Comparison of ENCODE assay signal across 7 mouse cellular contexts in the genomic region with DNA sequence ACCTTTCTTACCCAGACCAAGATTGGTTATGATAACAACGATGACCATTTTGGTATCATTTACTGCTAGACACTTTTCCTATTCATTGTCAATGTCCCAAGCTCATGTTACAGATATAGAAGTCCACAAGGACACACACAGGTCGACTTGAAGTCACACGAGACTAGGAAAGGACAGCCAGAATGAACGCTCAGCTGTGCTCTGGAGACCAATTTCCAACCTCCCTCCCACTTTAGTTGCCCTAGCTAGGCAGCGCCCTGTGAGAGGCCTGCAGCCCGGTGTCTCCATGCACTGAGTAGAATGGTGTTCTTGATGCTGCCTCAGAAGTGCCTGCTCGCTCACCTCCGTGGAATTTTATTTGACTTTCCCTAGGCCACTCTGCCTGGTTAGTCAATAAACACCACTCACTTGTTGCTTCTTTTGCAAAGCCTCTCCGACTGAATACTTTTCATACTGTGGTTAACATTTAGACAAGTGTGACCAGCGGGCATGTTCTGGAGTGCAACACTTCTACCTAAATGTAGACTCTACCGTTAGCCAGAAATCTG. TPM values are rescaled to one million over a fixed set of nuclear protein-coding genes. Genes with fewer than 3 reads are reported as not detected.
DNase-seq lines count a peak whose midpoint lies in the region; ATAC-seq and TF ChIP-seq lines count a peak whose summit lies in the region.
"Not testable (repeated sequence)": the region's sequence is repeated elsewhere in the genome, so short reads cannot be mapped to it uniquely, and the experiment has no call there.

No protein-coding gene starts in this region.

- TF ChIP-seq CTCF in heart, postnatal 0 days (IDR thresholded peaks at IDR 0.05; ENCODE audit: low read depth); kidney, postnatal 0 days (IDR thresholded peaks at IDR 0.05; ENCODE audit: low read depth); lung, embryonic 14.5 days (IDR thresholded peaks at IDR 0.05; ENCODE audit: low read depth); spleen, adult 2 months (IDR thresholded peaks at IDR 0.05; ENCODE audit: extremely low read depth, insufficient read depth, insufficient read length, insufficient replicate concordance): not testable (repeated sequence)

- H3K27ac ChIP-seq in brown adipose tissue, adult 24 weeks (replicated peaks; ENCODE audit: low read depth, low read length): peak overlapping the region; percentile 91
- peak overlapping the region; percentile 89 for H3K27ac ChIP-seq in heart, postnatal 0 days (ENCODE audit: low read depth)
- 0 out of 2 replicates have a peak overlapping the region, but pooled peaks have one; percentile 15 for H3K27ac ChIP-seq in kidney, postnatal 0 days
- H3K27ac ChIP-seq in lung, embryonic 14.5 days (ENCODE audit: low read depth): peak overlapping the region; percentile 91
- H3K27ac ChIP-seq in spleen, adult 2 months (ENCODE audit: insufficient read depth, low read length): peak overlapping the region; percentile 65

- not testable (repeated sequence) for ATAC-seq in heart, postnatal 0 days (ENCODE audit: insufficient read depth, low read depth); kidney, postnatal 0 days (replicated peaks; ENCODE audit: low FRiP score, low read depth); lung, embryonic 14.5 days (ENCODE audit: insufficient read depth)

- not testable (repeated sequence) for TF ChIP-seq EP300 in heart, postnatal 0 days (IDR thresholded peaks at IDR 0.05; ENCODE audit: low read depth)

- not testable (repeated sequence) for H3K27me3 ChIP-seq in heart, postnatal 0 days (ENCODE audit: control insufficient read depth, insufficient read depth, low read length); kidney, postnatal 0 days (ENCODE audit: insufficient read depth, low read length); lung, embryonic 14.5 days (ENCODE audit: insufficient read depth, low read length); spleen, adult 2 months (ENCODE audit: control insufficient read depth, insufficient read depth, low read length)

- TF ChIP-seq POLR2A in spleen, adult 2 months (IDR thresholded peaks at IDR 0.05; ENCODE audit: low read depth, low read length): not testable (repeated sequence)

- 72% methylated on average over 11 of the region's 11 CpGs for WGBS in heart, postnatal 0 days
- 81% methylated on average over 11 of the region's 11 CpGs for WGBS in kidney, postnatal 0 days
- whole genome bisulfite sequencing in lung, embryonic 14.5 days: 60% methylated on average over 11 of the region's 11 CpGs
- WGBS in spleen, adult 2 months: 86% methylated on average over 11 of the region's 11 CpGs

- H3K4me2 ChIP-seq in heart, postnatal 0 days (ENCODE audit: low read depth, low read length); kidney, postnatal 0 days (ENCODE audit: low read length); lung, embryonic 14.5 days: not testable (repeated sequence)

- not testable (repeated sequence) for H3K9ac ChIP-seq in heart, postnatal 0 days (replicated peaks; ENCODE audit: low read depth, low read length); kidney, postnatal 0 days (ENCODE audit: low read depth, low read length); lung, embryonic 14.5 days

- not testable (repeated sequence) for H3K9me3 ChIP-seq in heart, postnatal 0 days (replicated peaks; ENCODE audit: control insufficient read depth, low read length); kidney, postnatal 0 days (replicated peaks; ENCODE audit: low read length); lung, embryonic 14.5 days (ENCODE audit: low read depth, low read length)

- H3K36me3 ChIP-seq in heart, postnatal 0 days (replicated peaks; ENCODE audit: control insufficient read depth, insufficient read depth, low read length); kidney, postnatal 0 days (ENCODE audit: insufficient read depth, low read length); lung, embryonic 14.5 days (ENCODE audit: insufficient read depth); spleen, adult 2 months (ENCODE audit: control insufficient read depth, insufficient read depth, low read length): not testable (repeated sequence)

- peaks cover 55% of the 10 kb centered on the region for H3K4me1 ChIP-seq in brown adipose tissue, adult 24 weeks (ENCODE audit: control insufficient read depth, insufficient read depth, insufficient read length, low read length)
- H3K4me1 ChIP-seq in heart, postnatal 0 days (ENCODE audit: control insufficient read depth, insufficient read depth): peaks cover 60% of the 10 kb centered on the region
- H3K4me1 ChIP-seq in kidney, postnatal 0 days (replicated peaks; ENCODE audit: insufficient read depth, low read length): not testable (repeated sequence)
- H3K4me1 ChIP-seq in lung, embryonic 14.5 days (ENCODE audit: insufficient read depth): peaks cover 20% of the 10 kb centered on the region
- H3K4me1 ChIP-seq in spleen, adult 2 months (ENCODE audit: control insufficient read depth, insufficient read depth, insufficient read length): peaks cover 52% of the 10 kb centered on the region

- not testable (repeated sequence) for H3K4me3 ChIP-seq in brown adipose tissue, adult 24 weeks (ENCODE audit: insufficient read depth, low read depth, low read length); heart, postnatal 0 days (ENCODE audit: low read depth, low read length); kidney, postnatal 0 days (replicated peaks; ENCODE audit: low read depth, low read length); lung, embryonic 14.5 days (ENCODE audit: low read depth, low read length); spleen, adult 2 months (ENCODE audit: extremely low read depth, insufficient read depth, insufficient read length)

- peak; percentile 90 for DNase-seq in heart, adult 11 months
- not testable (repeated sequence) for DNase-seq in heart, postnatal 0 days (ENCODE audit: low spot score); kidney, postnatal 0 days (ENCODE audit: low spot score); spleen, adult 2 months (ENCODE audit: low read depth in 1 of 2, low spot score in 2 of 2)
- DNase-seq in lung, embryonic 14.5 days: peak; percentile 50
- peak; percentile 79 for DNase-seq in lung, postnatal 25 days (ENCODE audit: low spot score)

RNA-seq across cellular contexts. Expression of a gene that starts 59.0 kb away (rescaled TPM):
- 15.8 and 21.6 TPM in 2 replicates for polyA plus RNA-seq in brown adipose tissue, adult 24 weeks (2012; ENCODE audit: insufficient read depth, insufficient read length, missing spikeins)
- total RNA-seq in heart, postnatal 0 days (2014; rRNA removed; ENCODE audit: low replicate concordance): 21.7 and 24.9 TPM in 2 replicates
- 5.1 and 5.4 TPM in 2 replicates for polyA plus RNA-seq in heart, postnatal 0 days (2015; fragmentation: Nextera tagmentation; extraction: Ambion mirVana)
- polyA plus RNA-seq in kidney, postnatal 0 days (2015; fragmentation: Nextera tagmentation; extraction: Ambion mirVana): 6.8 and 7.1 TPM in 2 replicates
- 8.1 and 9.0 TPM in 2 replicates for polyA plus RNA-seq in lung, embryonic 14.5 days (2014; fragmentation: Nextera tagmentation; extraction: Ambion mirVana)
- polyA plus RNA-seq in spleen, adult 2 months (2012; rRNA removed): 22.9 and 24.7 TPM in 2 replicates

Comparison
In these comparisons a context has a peak if more than half of its experiments do, and no peak if none do; other contexts are left out.
1. H3K27ac ChIP-seq: peak in every context shown above with its lines; median percentile 91 in brown adipose tissue, adult 24 weeks; 91 in lung, embryonic 14.5 days; 89 in heart, postnatal 0 days; 65 in spleen, adult 2 months; 15 in kidney, postnatal 0 days.